Mouse (Mus musculus): ENCODE measurements at regions not wholly inside any gene's neighbourhood (a gene's known extent, or its start where the extent isn't known, plus 50 kb on each side); places are given as distances from the start of the nearest gene placed in this dataset.

DNA sequence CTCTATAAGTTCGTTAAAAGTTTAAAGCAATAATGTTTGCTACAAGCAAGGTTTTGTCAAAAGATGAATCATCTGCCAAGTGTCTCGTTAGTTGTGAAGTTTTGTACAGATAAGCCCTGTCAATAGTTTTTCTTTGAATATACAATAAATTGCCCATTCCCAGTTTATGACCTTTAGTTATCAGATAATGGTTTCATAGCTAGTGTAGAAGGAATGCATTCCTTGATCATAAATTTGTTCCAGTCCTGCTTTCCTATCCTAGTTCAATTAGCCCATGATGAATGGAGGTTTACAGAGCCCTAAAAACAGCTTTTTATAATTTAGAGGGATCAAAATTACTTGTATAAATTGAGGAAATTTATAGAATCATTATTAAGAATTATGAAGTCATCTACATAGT lies 62.5 kb upstream of the Lrch2 start:
- no peak for DNase-seq (ENCODE audit: low spot score)

DNA sequence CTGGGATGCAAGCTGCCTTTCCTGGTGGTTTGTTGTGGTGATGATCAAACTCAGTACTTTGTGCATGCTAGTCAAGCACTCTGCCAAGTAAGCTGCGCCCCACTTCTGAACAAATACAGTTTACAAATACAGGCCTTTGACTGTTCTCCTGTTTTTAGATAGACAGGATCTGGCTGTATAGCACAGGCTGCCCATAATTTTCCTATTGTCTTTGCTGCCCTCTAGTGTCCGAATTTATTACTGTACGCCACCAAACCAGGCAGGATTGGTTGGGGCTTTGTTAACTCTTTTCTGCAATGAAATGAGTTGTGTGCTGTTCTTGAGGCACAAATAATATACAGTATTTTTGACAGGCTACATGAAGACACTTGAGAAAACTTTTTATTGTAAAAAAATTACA lies 54.8 kb upstream of the Lrch2 start:
- peak; percentile 56 for DNase-seq (ENCODE audit: low spot score)
